Mouse (Mus musculus) lung, embryonic 16.5 days (tissue): ENCODE results near the gene Cbwd1. TPM values are rescaled to one million over a fixed set of nuclear protein-coding genes. Genes with fewer than 3 reads are reported as not detected.

Source experiments
- ATAC-seq: fragments of 200-750 bp; cut with Nextera tagmentation; 2 replicates; pipeline ENCODE4 v1.8.0; 2017; ENCODE audit warnings: low read depth, mild to moderate bottlenecking, moderate library complexity
- H3K27ac ChIP-seq: fragments of 300-500 bp; sonication (generic); 2 replicates; pipeline ENCODE4 v1.5.1; 2014; ENCODE audit warnings: mild to moderate bottlenecking, control low read depth, low read length
- H3K27me3 ChIP-seq: fragments of 300-500 bp; sonication (generic); 2 replicates; pipeline ENCODE4 v1.6.1; 2014; ENCODE audit warnings: low read depth, low read length, mixed read lengths; ENCODE audit not compliant: control insufficient read depth, insufficient read depth
- H3K36me3 ChIP-seq: fragments of 300-500 bp; sonication (generic); 2 replicates; pipeline ENCODE4 v1.6.1; 2014; ENCODE audit warnings: low read length; ENCODE audit not compliant: control insufficient read depth, insufficient read depth
- H3K4me1 ChIP-seq: fragments of 300-500 bp; sonication (generic); replicated peaks from 2 replicates; pipeline ENCODE4 v1.6.1; 2014; ENCODE audit warnings: low read length, mixed read lengths; ENCODE audit not compliant: control insufficient read depth, insufficient read depth
- H3K4me2 ChIP-seq: fragments of 300-500 bp; sonication (generic); 2 replicates; pipeline ENCODE4 v1.6.1; 2014; ENCODE audit warnings: low read depth, low read length, control low read depth
- H3K4me3 ChIP-seq: fragments of 300-500 bp; sonication (generic); 2 replicates; pipeline ENCODE4 v1.5.1; 2014; ENCODE audit warnings: mild to moderate bottlenecking, low read length, control low read depth
- H3K9ac ChIP-seq: fragments of 300-500 bp; sonication (generic); 2 replicates; pipeline ENCODE4 v1.6.1; 2014; ENCODE audit warnings: low read length, control low read depth
- H3K9me3 ChIP-seq: fragments of 300-500 bp; sonication (generic); 2 replicates; pipeline ENCODE4 v1.6.1; 2016; ENCODE audit warnings: low read length; ENCODE audit not compliant: control insufficient read depth
- WGBS: fragments of 180-500 bp; shearing (Covaris S2); extraction: QIAGEN DNeasy Blood & Tissue Kit; methylation state at CpG from one replicate; pipeline ENCODE4 v1.1.7; 2014; 5-methylcytosine and 5-hydroxymethylcytosine counted together
- polyA plus RNA-seq: library from polyadenylated mRNA; unstranded; fragments of >200 nt; fragmentation: Nextera tagmentation; extraction: Ambion mirVana; gene quantifications from 2 replicates; pipeline ENCODE4 v1.2.1, GENCODE M21; 2015

Cbwd1 gene
- polyA plus RNA-seq, 1 experiment from 2014 or later, result 19.7 TPM

GRCm38 (mm10) chr19:24937084-24937483 lies 24.3 kb downstream of the Cbwd1 start:
- no peak for ATAC-seq
- Histone ChIP-seq H3K4me1 (no peaks in the 10 kb centered on the region), H3K9ac (no peak overlapping the region), H3K36me3 (peaks cover 3% of the 10 kb centered on the region; the same call in 1 of the 2 replicates), H3K4me3 (no peak overlapping the region), H3K27ac (no peak overlapping the region), H3K27me3 (no peaks in the 10 kb centered on the region), H3K9me3 (no peaks in the 10 kb centered on the region), H3K4me2 (no peak overlapping the region)
- 66% methylated on average over 1 of the region's 1 CpGs for WGBS

DNA sequence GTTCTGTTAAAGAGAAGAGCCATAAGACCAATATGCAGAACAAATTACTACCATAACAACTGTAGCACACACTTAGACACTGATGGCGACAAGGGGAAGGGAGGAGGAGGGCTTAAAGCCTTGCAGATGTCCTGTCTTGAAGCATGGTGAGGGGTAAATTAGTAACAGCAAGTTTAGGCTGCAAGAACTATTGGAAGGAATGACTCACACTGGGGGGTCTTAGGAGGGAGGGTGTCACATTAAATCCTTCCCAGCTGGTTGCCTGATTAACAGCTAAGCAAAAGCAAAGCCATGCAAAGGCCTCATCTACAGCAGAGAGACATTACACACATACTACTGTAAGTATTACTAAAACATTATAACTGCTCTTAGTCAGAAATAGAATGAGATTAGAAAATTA lies 32.4 kb downstream of the Cbwd1 start:
- no peak overlapping the region for H3K27ac ChIP-seq
- 0 out of 2 replicates have a peak, but pooled peaks cover 3% of the 10 kb centered on the region for H3K36me3 ChIP-seq
- no peak for ATAC-seq
- H3K4me1 ChIP-seq, result no peaks in the 10 kb centered on the region
- no peak overlapping the region for H3K4me3 ChIP-seq
- no peak overlapping the region for H3K9ac ChIP-seq
- 63% methylated on average over 1 of the region's 1 CpGs for WGBS
- no peaks in the 10 kb centered on the region for H3K9me3 ChIP-seq
- no peaks in the 10 kb centered on the region for H3K27me3 ChIP-seq
- H3K4me2 ChIP-seq, result no peak overlapping the region

DNA sequence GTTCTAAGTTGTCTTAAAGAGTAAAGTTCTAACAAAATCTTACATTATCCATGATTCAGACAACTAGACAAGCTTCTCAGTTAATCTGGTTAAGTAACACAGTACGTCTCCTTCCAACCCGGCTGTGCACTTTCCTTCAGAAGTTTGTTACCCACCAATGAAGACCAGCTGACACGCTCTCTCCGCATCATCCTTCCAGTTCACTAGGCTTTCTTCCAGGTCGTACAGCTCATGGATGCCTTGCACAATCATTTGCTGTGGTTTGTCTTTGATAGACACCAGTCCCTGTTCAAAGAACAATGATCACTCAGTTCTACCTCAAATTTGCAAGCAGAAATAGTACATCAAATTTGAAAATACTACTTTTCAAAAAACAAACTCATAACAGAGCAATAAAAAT lies 40.5 kb downstream of the Cbwd1 start:
- 87% methylated on average over 5 of the region's 5 CpGs for WGBS
- no peaks in the 10 kb centered on the region for H3K9me3 ChIP-seq

GRCm38 (mm10) chr19:24908385-24909155 lies 52.8 kb downstream of the Cbwd1 start:
- Histone ChIP-seq H3K9me3 (no peaks in the 10 kb centered on the region), H3K4me2 (no peak overlapping the region), H3K27ac (no peak overlapping the region), H3K9ac (no peak overlapping the region), H3K36me3 (no peaks in the 10 kb centered on the region), H3K4me3 (no peak overlapping the region), H3K4me1 (no peaks in the 10 kb centered on the region), H3K27me3 (peaks cover 8% of the 10 kb centered on the region)
- ATAC-seq, result no peak
- WGBS, result 89% methylated on average over 3 of the region's 3 CpGs

More for the DNA sequence above, 40.5 kb downstream of the Cbwd1 start:
- Histone ChIP-seq H3K4me2 (no peak overlapping the region), H3K4me3 (no peak overlapping the region), H3K27me3 (no peaks in the 10 kb centered on the region), H3K27ac (no peak overlapping the region), H3K36me3 (peaks cover 15% of the 10 kb centered on the region), H3K9ac (no peak overlapping the region), H3K4me1 (no peaks in the 10 kb centered on the region)
- ATAC-seq, result no peak

GRCm38 (mm10) chr19:24907655-24908054 lies 53.8 kb downstream of the Cbwd1 start:
- Histone ChIP-seq H3K4me3 (no peak overlapping the region), H3K9me3 (no peaks in the 10 kb centered on the region), H3K9ac (no peak overlapping the region), H3K36me3 (no peaks in the 10 kb centered on the region), H3K4me1 (no peaks in the 10 kb centered on the region), H3K27me3 (peaks cover 16% of the 10 kb centered on the region), H3K27ac (no peak overlapping the region), H3K4me2 (no peak overlapping the region)
- no peak for ATAC-seq
- WGBS, result 72% methylated on average over 4 of the region's 6 CpGs

GRCm38 (mm10) chr19:24902821-24903220 lies 58.6 kb downstream of the Cbwd1 start:
- Histone ChIP-seq H3K4me3 (no peak overlapping the region), H3K9me3 (no peaks in the 10 kb centered on the region), H3K27me3 (peaks cover 59% of the 10 kb centered on the region), H3K9ac (no peak overlapping the region), H3K27ac (no peak overlapping the region), H3K36me3 (no peaks in the 10 kb centered on the region), H3K4me1 (peaks cover 9% of the 10 kb centered on the region), H3K4me2 (no peak overlapping the region)
- 58% methylated on average over 2 of the region's 2 CpGs for WGBS
- no peak for ATAC-seq

DNA sequence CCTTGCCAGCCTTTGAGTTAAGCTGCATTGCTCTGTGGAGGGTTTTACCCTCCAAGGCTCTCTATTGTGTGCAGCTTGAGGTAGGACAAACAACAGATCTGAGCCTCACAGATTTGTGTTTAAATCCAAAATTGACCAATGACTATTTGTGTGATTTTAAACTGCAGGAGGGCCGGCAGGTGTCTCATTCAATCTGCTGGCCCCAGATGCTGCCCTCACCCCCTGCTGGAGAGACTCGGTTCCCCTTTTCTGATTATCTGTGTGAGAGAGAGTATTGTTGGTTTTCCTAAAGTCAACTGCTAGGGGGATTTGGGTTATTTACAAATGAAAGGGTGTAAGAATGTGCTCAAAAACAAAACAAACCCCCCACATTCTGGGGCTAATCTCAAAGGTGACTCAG lies 59.2 kb downstream of the Cbwd1 start:
- Histone ChIP-seq H3K27ac (no peak overlapping the region), H3K9ac (no peak overlapping the region), H3K27me3 (peaks cover 64% of the 10 kb centered on the region), H3K9me3 (no peaks in the 10 kb centered on the region), H3K4me1 (peaks cover 13% of the 10 kb centered on the region), H3K4me2 (no peak overlapping the region), H3K4me3 (no peak overlapping the region), H3K36me3 (no peaks in the 10 kb centered on the region)
- ATAC-seq, result no peak
- 6% methylated on average over 2 of the region's 2 CpGs for WGBS

DNA sequence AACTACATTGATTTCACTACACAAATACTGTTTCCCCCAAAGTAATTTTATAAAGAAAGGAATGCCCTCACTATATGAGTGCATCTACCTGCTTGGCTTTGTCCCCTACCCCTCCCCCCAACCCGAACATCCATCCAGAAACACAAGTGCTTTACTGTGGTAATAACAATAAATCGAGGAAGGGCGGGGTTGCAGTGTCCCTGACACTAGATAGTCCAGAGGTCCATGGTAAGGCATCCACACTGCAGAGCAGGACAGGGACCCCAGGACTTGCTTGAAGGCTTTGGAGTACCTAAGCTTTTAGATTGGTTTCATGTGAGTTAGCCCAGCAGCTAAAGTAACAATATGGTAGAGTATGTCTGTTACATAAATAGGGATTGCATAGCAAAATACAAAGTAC lies 59.7 kb downstream of the Cbwd1 start:
- Histone ChIP-seq H3K36me3 (no peaks in the 10 kb centered on the region), H3K4me3 (no peak overlapping the region), H3K27ac (no peak overlapping the region), H3K4me1 (peaks cover 16% of the 10 kb centered on the region), H3K27me3 (peaks cover 70% of the 10 kb centered on the region), H3K9ac (no peak overlapping the region), H3K9me3 (no peaks in the 10 kb centered on the region), H3K4me2 (no peak overlapping the region)
- 8% methylated on average over 3 of the region's 3 CpGs for WGBS
- ATAC-seq, result no peak

DNA sequence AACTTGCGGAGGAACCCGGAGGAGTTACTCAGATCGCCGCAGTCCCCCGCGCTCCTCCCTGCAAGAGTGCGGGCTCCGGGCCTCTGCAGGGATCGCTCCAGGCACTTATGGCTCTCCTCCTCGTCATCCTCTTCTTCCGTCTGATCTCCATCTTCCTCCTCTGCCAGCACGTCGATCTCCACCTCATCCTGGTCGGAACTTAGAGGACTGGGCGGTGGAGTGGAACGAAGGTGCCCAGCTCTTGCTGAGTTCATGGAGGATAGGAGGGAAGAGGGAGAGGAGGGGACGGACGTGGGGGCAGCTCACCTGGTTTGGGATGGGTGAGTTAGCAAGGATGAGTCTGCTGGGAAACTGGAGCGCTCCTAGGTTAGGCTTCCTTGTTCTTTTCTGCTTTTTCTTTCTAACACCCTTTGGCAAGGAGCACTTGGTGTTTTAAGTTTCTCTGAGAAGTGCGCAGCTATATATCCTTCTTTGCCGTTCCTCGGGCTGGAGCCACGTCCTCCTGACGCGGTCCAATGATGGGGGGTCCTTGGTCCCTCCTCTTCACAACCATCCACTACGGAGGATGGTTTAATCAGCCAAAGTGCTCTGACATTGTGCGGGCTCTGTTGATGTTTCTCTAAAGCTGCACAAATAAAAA lies 60.7 kb downstream of the Cbwd1 start, which contains the start of gene Foxd4:
Gene Foxd4 (minus strand): TSS at position 617 of the 640 bp plus-strand sequence.
- no peak for ATAC-seq
- Histone ChIP-seq H3K4me1 (peaks cover 16% of the 10 kb centered on the region), H3K27me3 (peaks cover 76% of the 10 kb centered on the region), H3K4me2 (peak within 1 kb of the TSS; percentile 57), H3K9ac (no peak within 1 kb of the TSS), H3K36me3 (no peaks in the 10 kb centered on the region), H3K27ac (no peak within 1 kb of the TSS), H3K9me3 (no peaks in the 10 kb centered on the region), H3K4me3 (peak within 1 kb of the TSS; percentile 43)
- WGBS, result 1% methylated on average over 27 of the region's 27 CpGs
